Mouse (Mus musculus) brain, embryonic 14.5 days (tissue): ENCODE data around the gene Npnt.

Experiments
- CTCF ChIP-seq: fragments of 200-500 bp; IDR thresholded peaks from 2 replicates; pipeline ENCODE4 v1.5.1; 2012; ENCODE audit warnings: inconsistent platforms, mild to moderate bottlenecking, moderate library complexity, borderline replicate concordance; ENCODE audit not compliant: insufficient read depth, insufficient read length; ENCODE audit errors: extremely low read depth
- POLR2A ChIP-seq: fragments of 200-500 bp; IDR thresholded peaks from 2 replicates; pipeline ENCODE4 v1.6.1; 2012; ENCODE audit warnings: mild to moderate bottlenecking, inconsistent platforms, borderline replicate concordance; ENCODE audit not compliant: poor library complexity, insufficient read depth, insufficient read length, severe bottlenecking; ENCODE audit errors: extremely low read depth

DNA sequence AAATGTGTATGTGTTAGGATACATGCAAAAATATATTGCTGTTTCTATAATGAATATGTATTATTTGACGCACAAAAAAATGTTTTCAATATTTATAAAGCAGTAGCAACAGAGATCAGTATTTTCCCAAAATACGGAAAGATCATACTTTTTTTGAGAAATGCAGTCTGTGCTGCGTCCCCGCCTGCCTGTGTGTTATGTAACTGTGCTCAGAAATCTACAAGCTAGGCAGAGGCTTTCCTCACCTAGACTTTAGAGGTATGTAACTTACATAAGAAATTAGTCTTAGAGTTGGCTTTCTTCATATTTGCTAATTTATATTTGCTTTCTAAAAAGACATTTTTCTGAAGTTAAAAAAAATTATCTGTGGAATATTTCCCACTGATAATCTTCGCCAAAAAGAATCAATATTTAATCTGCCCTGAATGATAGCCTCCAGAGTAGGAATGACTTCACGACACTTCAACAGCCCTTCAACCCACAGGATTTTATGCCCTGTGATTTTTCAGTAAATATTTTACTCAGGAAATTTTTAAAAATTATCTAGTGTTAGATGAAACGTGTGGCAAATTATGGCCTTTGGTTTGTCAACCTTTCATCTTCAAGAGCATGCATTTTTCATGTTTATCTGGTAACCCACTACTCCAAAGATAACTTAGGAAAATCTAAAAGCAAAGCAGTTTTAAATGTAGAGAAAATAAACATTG is 44.7 kb downstream of the Npnt start:
- TF ChIP-seq CTCF, result no peak
- no peak for TF ChIP-seq POLR2A
